Mouse (Mus musculus): ENCODE data around the gene Esr1.

GRCm38 (mm10) chr10:4893475-4893874 is 282.1 kb downstream of the Esr1 start:
- TF ChIP-seq EP300 (IDR thresholded peaks at IDR 0.05) = no peak
- no peak for TF ChIP-seq CTCF (IDR thresholded peaks at IDR 0.05)

All from lung, postnatal 0 days (tissue).